Mouse (Mus musculus) adrenal gland, postnatal 14 days (tissue): ENCODE data around the gene Usp39. TPM values are rescaled to one million over a fixed set of nuclear protein-coding genes. Genes with fewer than 3 reads are reported as not detected.

ENCODE experiments used
- DNase-seq: peaks from one replicate; pipeline ENCODE4 v3.0.0; 2021; ENCODE audit warnings: mixed read lengths
- total RNA-seq: library from RNA; stranded (reverse); gene quantifications from 2 replicates; pipeline ENCODE4 v1.2.3, GENCODE M21; 2021

The Usp39 gene
- total RNA-seq, 1 experiment from 2014 or later = 29.1 TPM

- no peak for DNase-seq
Observed at GRCm38 (mm10) chr6:72302349-72302925, 42.5 kb downstream of the Usp39 start.

DNA sequence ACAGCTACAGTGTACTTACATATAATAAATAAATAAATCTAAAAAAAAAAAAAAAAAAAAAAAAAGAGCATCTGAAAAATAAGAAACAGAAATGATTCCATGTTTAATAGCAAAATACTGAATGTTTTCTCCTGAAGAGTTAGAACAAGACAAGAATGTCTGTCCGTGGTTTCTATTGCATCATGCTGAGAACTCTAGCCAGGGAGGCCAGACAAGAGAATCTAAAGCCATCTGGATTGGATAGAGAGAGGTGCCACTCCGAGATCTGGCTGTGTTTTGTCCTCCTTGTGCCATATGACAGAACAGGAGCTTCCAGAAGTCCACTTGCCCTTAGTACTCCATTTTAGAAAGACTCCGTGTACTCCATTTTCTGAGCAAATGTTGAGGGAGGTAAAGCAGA lies 47.2 kb downstream of the Usp39 start:
- no peak for DNase-seq

DNA sequence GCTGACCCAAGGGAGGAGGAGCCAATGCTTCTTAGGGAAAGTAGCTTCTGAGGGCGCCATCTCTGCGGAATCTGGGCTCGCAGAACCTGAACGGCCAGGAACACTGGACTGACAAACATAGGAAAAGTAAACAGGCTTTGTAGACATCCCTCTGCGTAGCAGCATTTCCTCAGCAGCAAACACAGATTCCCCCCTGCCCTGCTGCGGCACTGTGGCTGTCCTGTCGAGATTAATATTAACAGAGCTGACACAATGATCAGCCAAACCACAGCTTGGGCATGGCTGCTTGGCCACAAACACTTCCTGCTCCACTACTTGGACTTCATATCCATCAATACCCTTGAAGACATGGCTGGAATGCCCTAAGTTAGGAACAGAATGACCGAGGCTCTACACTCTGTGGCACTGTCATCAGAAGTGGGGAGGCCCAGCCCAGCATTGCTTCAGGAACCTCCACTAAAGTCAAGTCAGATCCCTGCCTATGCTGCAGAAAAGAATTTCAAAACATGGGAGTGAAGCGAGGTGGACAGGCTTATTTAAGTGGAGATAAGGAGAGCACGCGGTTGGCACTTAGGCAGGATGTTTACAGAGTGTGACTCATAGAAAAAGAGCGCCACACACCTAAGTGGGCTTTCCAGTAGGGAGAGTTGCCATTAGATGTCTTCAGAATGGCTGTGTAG lies 51.9 kb downstream of the Usp39 start:
- no peak for DNase-seq

GRCm38 (mm10) chr6:72289484-72289883 lies 55.5 kb downstream of the Usp39 start:
- no peak for DNase-seq

GRCm38 (mm10) chr6:72283914-72284313 lies 61.1 kb downstream of the Usp39 start:
- DNase-seq = peak; percentile 61

DNA sequence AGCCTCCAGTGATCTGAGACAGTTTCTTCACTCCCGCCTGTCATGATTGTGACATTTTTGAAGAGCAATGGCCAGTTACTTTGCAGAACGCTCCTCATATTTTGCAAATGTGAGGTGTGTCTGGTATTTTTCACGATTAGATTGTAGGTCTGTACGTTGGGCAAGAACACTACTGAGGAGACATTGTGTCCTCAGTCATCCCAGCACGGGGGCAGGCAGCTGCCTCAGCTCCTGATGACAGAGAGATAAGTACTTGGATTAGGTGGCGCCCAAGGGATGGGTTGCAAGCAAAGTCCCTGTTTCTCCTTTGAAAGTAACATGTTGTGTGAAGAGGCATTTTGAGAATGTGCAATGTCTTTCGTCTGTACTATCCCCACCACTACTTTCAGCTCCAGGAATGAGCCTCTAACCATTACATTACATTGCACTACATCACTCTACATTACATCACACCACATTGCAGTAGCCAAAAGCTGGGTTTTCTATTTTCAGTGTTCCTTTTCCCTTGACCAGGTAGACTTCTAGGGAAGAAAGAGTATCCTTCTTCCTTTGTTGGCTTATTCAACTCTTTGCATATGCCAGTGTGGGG lies 64.5 kb downstream of the Usp39 start:
- DNase-seq = no peak

GRCm38 (mm10) chr6:72279505-72279904 lies 65.5 kb downstream of the Usp39 start:
- no peak for DNase-seq

- no peak for DNase-seq
Observed at GRCm38 (mm10) chr6:72278835-72279234, 66.1 kb downstream of the Usp39 start.

- DNase-seq = peak; percentile 54
Observed at GRCm38 (mm10) chr6:72277508-72278166, 67.3 kb downstream of the Usp39 start.

DNA sequence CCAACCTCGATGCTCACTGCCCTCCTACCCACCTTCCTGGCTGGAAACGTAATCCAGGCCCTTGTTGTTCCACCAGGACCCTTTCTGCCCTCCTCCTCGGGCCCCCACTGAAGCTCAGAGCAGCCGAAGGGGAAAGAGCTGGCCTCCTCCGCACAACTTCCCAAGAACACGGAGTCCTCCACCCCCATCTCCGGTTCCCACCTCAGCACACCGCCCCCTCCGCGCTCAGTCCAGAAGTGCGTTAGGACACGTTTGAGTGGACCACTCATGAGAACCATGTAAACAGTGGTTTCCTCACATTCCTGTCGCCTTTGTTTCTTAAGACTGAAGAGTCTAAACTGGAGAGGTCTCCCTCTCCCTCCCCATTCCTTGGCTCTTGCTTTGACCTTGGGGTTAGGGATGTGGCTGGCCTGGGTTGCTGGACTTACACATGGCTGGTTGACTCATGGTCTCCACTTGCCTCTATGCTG lies 68.0 kb downstream of the Usp39 start:
- DNase-seq = no peak

DNA sequence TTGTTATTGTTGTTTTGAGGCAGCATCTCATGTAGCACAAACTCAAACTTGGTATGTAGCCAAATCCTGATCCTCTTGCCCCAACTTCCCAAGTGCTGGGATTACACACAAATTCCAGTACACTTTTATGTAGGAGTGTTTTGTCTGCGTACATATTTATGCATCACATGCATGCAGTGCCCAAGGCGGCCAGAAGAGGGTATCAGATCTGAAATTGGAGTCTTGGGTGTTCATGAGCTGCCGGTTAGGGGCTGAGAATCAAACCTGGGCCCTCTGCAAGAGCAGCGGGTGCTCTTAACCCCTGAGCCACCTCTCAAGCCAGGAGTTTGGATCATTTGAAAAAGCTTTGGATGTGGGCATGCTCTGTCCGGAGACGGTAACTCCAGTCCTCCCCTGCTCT lies 68.8 kb downstream of the Usp39 start:
- DNase-seq = no peak

DNA sequence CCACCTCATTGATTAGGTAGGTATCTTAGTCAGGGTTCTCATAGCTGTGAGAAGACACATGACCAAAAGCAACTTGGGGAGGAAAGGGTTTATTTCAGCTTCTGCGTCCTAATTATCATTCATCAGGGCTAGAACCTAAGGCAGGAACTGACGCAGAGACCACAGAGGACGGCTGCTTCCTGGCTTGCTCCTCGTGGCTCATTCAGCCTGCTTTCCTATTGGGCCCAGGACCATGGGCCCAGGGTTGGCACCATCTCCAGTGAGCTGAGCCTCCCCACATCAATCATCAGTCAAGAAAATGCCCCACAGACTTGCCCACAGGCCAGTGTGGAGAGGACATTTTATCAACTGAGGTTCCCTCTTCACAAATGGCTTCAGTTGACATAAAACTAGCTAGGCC lies 69.5 kb downstream of the Usp39 start:
- no peak for DNase-seq

DNA sequence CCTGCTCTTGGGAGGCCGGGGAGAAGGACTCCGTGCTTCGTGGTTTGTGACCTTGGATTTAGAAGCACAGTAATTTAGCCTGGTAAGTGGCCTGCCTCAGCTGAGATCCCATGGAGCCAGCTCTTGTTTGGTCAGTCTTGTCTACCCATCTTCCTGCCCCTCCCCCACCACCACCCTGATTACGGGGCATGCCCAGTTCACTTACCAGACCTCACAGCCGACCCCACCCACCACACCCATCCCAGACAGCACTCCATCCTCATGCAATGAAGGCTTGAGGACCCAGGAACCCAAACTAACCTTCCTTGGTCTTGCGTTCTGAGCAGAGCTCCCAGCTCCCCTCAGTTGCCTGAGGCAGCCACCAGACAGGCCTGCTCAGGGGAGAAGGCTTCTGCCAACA lies 71.8 kb downstream of the Usp39 start:
- DNase-seq = no peak

- peak; percentile 17 for DNase-seq
Observed at GRCm38 (mm10) chr6:72272161-72272696, 72.8 kb downstream of the Usp39 start.

DNA sequence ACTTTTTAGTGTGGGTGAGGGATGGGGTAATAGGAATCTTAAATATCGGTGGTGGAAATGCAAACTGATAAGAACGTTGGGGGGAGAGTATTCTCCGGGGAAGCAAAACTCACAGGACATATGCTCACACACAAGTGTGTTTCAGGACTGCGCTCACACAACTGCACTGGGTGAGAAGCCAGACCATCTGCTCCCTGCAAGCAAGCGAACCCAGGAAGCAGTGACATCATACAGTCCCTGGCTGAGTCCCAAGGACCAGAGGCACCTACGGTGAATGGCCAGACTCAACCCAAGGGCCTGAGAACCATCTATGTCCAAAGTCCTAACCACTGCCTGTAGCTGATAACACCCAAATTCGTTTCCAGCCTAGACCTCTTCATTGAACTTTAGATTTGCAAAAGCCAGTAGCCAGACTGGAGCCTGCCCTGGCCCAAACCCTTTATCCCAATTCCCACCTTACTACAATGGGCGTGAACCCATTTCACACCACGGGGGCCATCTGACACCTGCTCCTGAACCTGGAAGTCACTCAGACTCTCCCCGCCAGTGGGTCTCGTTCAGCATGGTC lies 73.9 kb downstream of the Usp39 start:
- no peak for DNase-seq

DNA sequence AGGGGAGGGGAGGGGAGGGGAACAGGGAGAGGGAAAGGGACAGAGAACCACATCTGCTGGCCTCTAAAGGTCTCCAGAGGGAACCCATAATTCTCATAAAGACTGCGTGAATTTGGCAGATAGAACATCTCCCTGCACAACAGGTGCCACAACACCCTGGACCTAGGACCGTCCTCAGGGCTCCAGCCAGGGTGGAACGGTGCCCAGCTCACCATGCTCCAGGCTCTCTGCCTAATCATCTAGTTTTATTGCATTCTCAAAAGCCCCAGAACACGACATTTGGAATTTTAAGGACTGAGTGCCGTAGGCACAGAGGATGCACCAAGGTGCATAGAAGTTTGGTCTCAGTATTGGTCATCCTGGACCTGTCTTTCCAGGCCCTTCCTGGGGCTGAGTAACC lies 74.7 kb downstream of the Usp39 start:
- no peak for DNase-seq

Other genes with a start within 250 kb of the Usp39 start
- 137 and 170 TPM in 2 replicates for gene St3gal5, start 247.6 kb downstream of the Usp39 start, total RNA-seq
- gene Atoh8, start 109.6 kb downstream of the Usp39 start, total RNA-seq = 5.7 and 5.9 TPM in 2 replicates
- gene Sftpb, start 40.6 kb downstream of the Usp39 start, total RNA-seq = 0.70 TPM in 1 of 2 replicates, not detected in the other
- gene 0610030E20Rik, start 2.1 kb upstream of the Usp39 start, total RNA-seq = 25.8 and 33.1 TPM in 2 replicates
- gene Tmem150a, start 10.3 kb upstream of the Usp39 start, total RNA-seq = 20.2 and 36.5 TPM in 2 replicates
- 204 and 217 TPM in 2 replicates for gene Rnf181, start 21.8 kb upstream of the Usp39 start, total RNA-seq
- 33.9 and 40.5 TPM in 2 replicates for gene Vamp5, start 35.3 kb upstream of the Usp39 start, total RNA-seq
- gene Vamp8, start 45.5 kb upstream of the Usp39 start, total RNA-seq = 104 and 113 TPM in 2 replicates
- 38.0 and 50.4 TPM in 2 replicates for gene Ggcx, start 69.1 kb upstream of the Usp39 start, total RNA-seq
- gene Mat2a, start 94.4 kb upstream of the Usp39 start, total RNA-seq = 257 TPM in 2 replicates
- 0.49 and 0.52 TPM in 2 replicates for gene Sh2d6, start 176.5 kb upstream of the Usp39 start, total RNA-seq
- 28.8 and 38.2 TPM in 2 replicates for gene Capg, start 199.2 kb upstream of the Usp39 start, total RNA-seq